Mouse (Mus musculus) kidney, adult 2 months (tissue): ENCODE measurements around the gene Ak2.
A peak's percentile ranks its signal among the peaks of the same experiment; 100 is the strongest.

Source experiments
- CTCF ChIP-seq: fragments of 200-500 bp; conservative IDR thresholded peaks from 2 replicates; pipeline ENCODE4 v1.5.1; 2011; ENCODE audit warnings: low read depth, mild to moderate bottlenecking, control low read depth, low read length, moderate library complexity, mixed read lengths; ENCODE audit not compliant: insufficient read depth, insufficient read length
- POLR2A ChIP-seq: fragments of 200-500 bp; IDR thresholded peaks from one replicate; pipeline ENCODE4 v1.6.1; 2011; ENCODE audit warnings: low read depth, low read length, control low read depth

DNA sequence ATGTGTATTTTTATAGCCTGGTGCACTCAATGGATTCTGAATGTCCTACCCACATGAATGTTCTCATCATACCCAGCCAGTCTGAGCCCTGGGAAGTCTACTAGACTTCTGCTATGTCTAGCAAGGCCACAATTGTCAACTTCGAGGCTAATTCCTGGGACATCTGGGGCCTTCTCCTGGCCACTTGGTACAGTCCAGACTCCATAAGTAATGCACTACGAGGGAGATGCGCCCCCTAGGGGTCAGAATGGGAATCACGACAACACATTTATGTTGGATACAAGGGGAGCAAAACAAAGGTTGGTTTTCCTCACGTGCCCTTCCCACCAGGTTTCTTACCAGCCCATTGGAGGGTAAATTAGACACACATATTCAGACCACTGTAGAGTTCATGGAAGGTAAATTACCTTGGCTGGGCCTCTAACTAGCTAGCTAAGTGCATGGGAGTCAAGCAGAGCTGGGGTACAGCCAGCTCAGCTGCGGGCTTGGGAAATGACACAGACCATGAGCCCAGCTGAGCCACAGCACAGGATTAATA lies 43.6 kb upstream of the Ak2 start:
- peak; percentile 60 for TF ChIP-seq CTCF
- no peak for TF ChIP-seq POLR2A
